Mouse (Mus musculus) limb, embryonic 14.5 days (tissue): ENCODE results near the gene Olfr1252. TPM values are rescaled to one million over a fixed set of nuclear protein-coding genes. Genes with fewer than 3 reads are reported as not detected.

Experiments used
- ATAC-seq: fragments of 200-750 bp; cut with Nextera tagmentation; 2 replicates; pipeline ENCODE4 v1.8.0; 2017; ENCODE audit warnings: low read depth, moderate number of reproducible peaks, moderate TSS enrichment; ENCODE audit not compliant: low FRiP score
- DNase-seq: peaks from one replicate; pipeline ENCODE4 v3.0.0-alpha.2; 2015; ENCODE audit warnings: low spot score
- H3K27ac ChIP-seq: fragments of 300-500 bp; sonication (generic); replicated peaks from 2 replicates; pipeline ENCODE4 v1.5.1; 2014; ENCODE audit warnings: low read depth, mild to moderate bottlenecking, low read length, moderate library complexity, mixed read lengths
- H3K27me3 ChIP-seq: fragments of 300-500 bp; sonication (generic); 2 replicates; pipeline ENCODE4 v1.6.1; 2014; ENCODE audit warnings: low read length, mixed read lengths; ENCODE audit not compliant: control insufficient read depth, insufficient read depth
- H3K36me3 ChIP-seq: fragments of 300-500 bp; sonication (generic); 2 replicates; pipeline ENCODE4 v1.6.1; 2014; ENCODE audit warnings: mild to moderate bottlenecking, low read length, moderate library complexity, mixed read lengths; ENCODE audit not compliant: control insufficient read depth, insufficient read depth
- H3K4me1 ChIP-seq: fragments of 300-500 bp; sonication (generic); 2 replicates; pipeline ENCODE4 v1.6.1; 2014; ENCODE audit warnings: antibody characterized with exemption, low read length, mixed read lengths; ENCODE audit not compliant: control insufficient read depth, insufficient read depth
- H3K4me2 ChIP-seq: fragments of 300-500 bp; sonication (generic); replicated peaks from 2 replicates; pipeline ENCODE4 v1.6.1; 2014; ENCODE audit warnings: low read depth, mild to moderate bottlenecking, low read length, moderate library complexity; ENCODE audit not compliant: severe bottlenecking
- H3K4me3 ChIP-seq: fragments of 300-500 bp; sonication (generic); replicated peaks from 2 replicates; pipeline ENCODE4 v1.5.1; 2014; ENCODE audit warnings: low read length
- H3K9ac ChIP-seq: fragments of 300-500 bp; sonication (generic); 2 replicates; pipeline ENCODE4 v1.6.1; 2014; ENCODE audit warnings: mild to moderate bottlenecking, low read depth, low read length, moderate library complexity; ENCODE audit not compliant: severe bottlenecking
- H3K9me3 ChIP-seq: fragments of 300-500 bp; sonication (generic); 2 replicates; pipeline ENCODE4 v1.6.1; 2016; ENCODE audit warnings: low read length; ENCODE audit not compliant: control insufficient read depth
- POLR2A ChIP-seq: fragments of 200-500 bp; IDR thresholded peaks from 2 replicates; pipeline ENCODE4 v1.8.0; 2012; ENCODE audit warnings: inconsistent platforms, mild to moderate bottlenecking, moderate library complexity, borderline replicate concordance; ENCODE audit not compliant: insufficient read depth, insufficient read length; ENCODE audit errors: extremely low read depth
- whole genome bisulfite sequencing: fragments of 180-500 bp; shearing (Covaris S2); extraction: QIAGEN DNeasy Blood & Tissue Kit; methylation state at CpG from one replicate; pipeline ENCODE4 v1.1.7; 2014; 5-methylcytosine and 5-hydroxymethylcytosine counted together
- polyA plus RNA-seq, 2 experiments: library from polyadenylated mRNA; depleted of rRNA in 1 of 2; stranded (reverse) in 1 of 2; unstranded in 1 of 2; fragments of >200 nt; fragmentation: Nextera tagmentation in 1 of 2; extraction: Ambion mirVana in 1 of 2; gene quantifications; 2 replicates each; pipeline versions ENCODE4 v1.2.1 to v1.2.3; 2012 to 2014

Olfr1252 gene
- polyA plus RNA-seq (2012; rRNA removed): not detected in 2 replicates
- not detected in 2 replicates for polyA plus RNA-seq (2014; fragmentation: Nextera tagmentation; extraction: Ambion mirVana)

DNA sequence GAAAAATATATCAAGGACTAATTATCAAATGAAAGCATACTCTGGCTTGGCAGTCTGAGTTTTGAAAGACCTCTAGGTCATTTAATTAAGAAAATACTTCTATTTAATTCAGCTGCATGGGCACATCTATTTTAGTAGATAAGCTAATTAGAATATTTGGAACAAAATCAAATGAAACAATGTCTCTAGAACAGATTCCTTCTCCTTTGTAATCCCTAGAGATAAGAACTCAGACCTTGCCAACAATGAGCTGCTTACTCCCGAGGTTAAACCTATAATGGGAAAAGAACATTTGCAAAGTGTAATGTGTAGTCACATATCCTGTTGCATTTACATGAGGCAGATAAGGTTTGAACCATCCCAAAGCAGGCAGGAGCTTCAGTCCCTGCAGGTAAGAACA lies at the start of gene Olfr1252:
TSS of gene Olfr1252 (minus strand) at position 101 of the 400 bp plus-strand sequence.
- H3K4me2 ChIP-seq: no peak within 1 kb of the TSS
- no peak for TF ChIP-seq POLR2A
- ATAC-seq (no peak), DNase-seq (no peak)
- H3K36me3 ChIP-seq: no peaks in the 10 kb centered on the region
- no peak within 1 kb of the TSS for H3K9ac ChIP-seq
- H3K27me3 ChIP-seq: no peaks in the 10 kb centered on the region
- H3K4me1 ChIP-seq: no peaks in the 10 kb centered on the region
- H3K4me3 ChIP-seq: no peak within 1 kb of the TSS
- 47% methylated on average over 1 of the region's 1 CpGs for WGBS
- no peaks in the 10 kb centered on the region for H3K9me3 ChIP-seq
- no peak within 1 kb of the TSS for H3K27ac ChIP-seq

DNA sequence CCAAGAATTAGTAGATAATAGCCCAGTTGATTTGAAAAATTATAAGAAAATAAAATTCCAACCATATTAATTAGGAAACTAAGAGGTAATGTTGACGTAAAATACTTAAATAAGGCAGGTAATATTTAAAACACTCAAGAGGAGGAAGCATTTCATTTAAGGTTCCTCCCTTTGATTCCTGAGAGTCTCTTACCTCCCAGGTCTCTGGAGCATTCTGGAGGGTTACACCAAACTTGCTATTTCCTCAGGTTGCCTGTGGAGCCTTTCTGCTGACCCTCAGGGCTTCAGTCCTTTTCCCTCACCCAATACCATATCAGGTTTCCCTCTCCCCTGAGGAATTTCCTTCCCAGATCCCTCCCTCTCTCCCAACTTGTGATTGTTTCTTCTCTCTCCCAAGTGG lies 32.2 kb upstream of the Olfr1252 start, which contains the start of gene Olfr1253:
TSS of gene Olfr1253 (minus strand) at position 101 of the 400 bp plus-strand sequence.
- DNase-seq (no peak), ATAC-seq (no peak)
- H3K4me1 ChIP-seq: no peaks in the 10 kb centered on the region

DNA sequence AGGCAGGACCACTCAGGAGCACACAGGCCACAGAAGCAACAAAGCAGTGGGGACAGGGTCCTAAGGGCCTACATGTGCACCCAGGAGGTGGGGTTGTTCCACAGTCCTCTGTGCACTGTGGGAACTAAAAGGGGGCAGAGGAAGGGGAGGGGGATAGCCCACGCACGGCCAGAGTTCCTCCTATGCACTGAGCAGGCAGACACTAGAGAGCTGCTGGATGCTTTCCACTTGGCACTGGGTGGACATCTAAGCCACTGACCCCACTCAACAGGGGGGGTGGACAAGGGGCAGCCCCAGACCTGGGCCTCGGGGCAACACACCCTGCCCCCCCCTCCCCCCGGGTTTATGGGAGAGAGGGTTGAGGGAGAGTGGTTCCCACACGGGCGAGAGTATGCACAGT lies 32.8 kb downstream of the Olfr1252 start:
- H3K27me3 ChIP-seq: no peaks in the 10 kb centered on the region
- H3K9me3 ChIP-seq: no peaks in the 10 kb centered on the region
- DNase-seq (no peak), ATAC-seq (no peak)
- 79% methylated on average over 6 of the region's 6 CpGs for WGBS
- no peak overlapping the region for H3K4me2 ChIP-seq
- no peak overlapping the region for H3K9ac ChIP-seq
- TF ChIP-seq POLR2A: no peak
- H3K4me3 ChIP-seq: no peak overlapping the region
- H3K4me1 ChIP-seq: no peaks in the 10 kb centered on the region
- H3K36me3 ChIP-seq: no peaks in the 10 kb centered on the region
- no peak overlapping the region for H3K27ac ChIP-seq

More for the DNA sequence above, 32.2 kb upstream of the Olfr1252 start, which contains the start of gene Olfr1253:
- 83% methylated on average over 1 of the region's 1 CpGs for WGBS
- H3K4me3 ChIP-seq: no peak within 1 kb of the TSS
- no peak within 1 kb of the TSS for H3K27ac ChIP-seq
- no peak within 1 kb of the TSS for H3K4me2 ChIP-seq
- no peak for TF ChIP-seq POLR2A
- H3K27me3 ChIP-seq: no peaks in the 10 kb centered on the region
- H3K9ac ChIP-seq: no peak within 1 kb of the TSS
- no peaks in the 10 kb centered on the region for H3K36me3 ChIP-seq
- no peaks in the 10 kb centered on the region for H3K9me3 ChIP-seq

DNA sequence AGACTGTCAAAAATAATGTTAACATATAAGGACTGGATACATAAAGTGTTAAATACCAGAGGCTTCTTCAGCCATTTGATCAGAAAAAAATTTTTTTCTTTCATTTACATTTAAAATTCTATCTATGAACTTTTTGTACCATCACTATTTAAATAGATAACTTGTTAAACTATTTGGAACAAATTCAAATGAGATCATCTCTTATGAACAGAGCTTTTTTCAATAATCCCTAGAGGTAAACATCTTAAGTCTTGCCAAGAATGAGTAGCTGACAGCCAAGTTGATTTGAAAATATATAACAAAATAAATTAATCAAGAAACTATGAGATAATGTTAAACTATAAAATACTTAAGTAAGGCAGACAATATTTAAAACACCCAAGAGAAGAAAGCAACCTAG lies 53.0 kb downstream of the Olfr1252 start, which contains the start of gene Olfr1251:
TSS of gene Olfr1251 (minus strand) at position 101 of the 400 bp plus-strand sequence.
- no peak within 1 kb of the TSS for H3K4me2 ChIP-seq
- no peak for TF ChIP-seq POLR2A
- DNase-seq (no peak), ATAC-seq (no peak)
- no peaks in the 10 kb centered on the region for H3K36me3 ChIP-seq
- no peak within 1 kb of the TSS for H3K27ac ChIP-seq
- no peaks in the 10 kb centered on the region for H3K9me3 ChIP-seq
- no peaks in the 10 kb centered on the region for H3K27me3 ChIP-seq
- no peak within 1 kb of the TSS for H3K9ac ChIP-seq
- H3K4me1 ChIP-seq: no peaks in the 10 kb centered on the region
- H3K4me3 ChIP-seq: no peak within 1 kb of the TSS

Other genes starting within 250 kb of the Olfr1252 start
- gene Olfr1241, start 237.9 kb downstream of the Olfr1252 start, polyA plus RNA-seq (2012; rRNA removed): not detected in 2 replicates
- gene Olfr1241, start 237.9 kb downstream of the Olfr1252 start, polyA plus RNA-seq (2014; fragmentation: Nextera tagmentation; extraction: Ambion mirVana): not detected in 2 replicates
- gene Olfr1242, start 226.7 kb downstream of the Olfr1252 start, polyA plus RNA-seq (2012; rRNA removed): not detected in 2 replicates
- gene Olfr1242, start 226.7 kb downstream of the Olfr1252 start, polyA plus RNA-seq (2014; fragmentation: Nextera tagmentation; extraction: Ambion mirVana): not detected in 2 replicates
- gene Olfr1243, start 193.5 kb downstream of the Olfr1252 start, polyA plus RNA-seq (2012; rRNA removed): not detected in 2 replicates
- gene Olfr1243, start 193.5 kb downstream of the Olfr1252 start, polyA plus RNA-seq (2014; fragmentation: Nextera tagmentation; extraction: Ambion mirVana): not detected in 2 replicates
- gene Olfr1245, start 146.6 kb downstream of the Olfr1252 start, polyA plus RNA-seq (2012; rRNA removed): not detected in 2 replicates
- gene Olfr1245, start 146.6 kb downstream of the Olfr1252 start, polyA plus RNA-seq (2014; fragmentation: Nextera tagmentation; extraction: Ambion mirVana): not detected in 2 replicates
- gene Olfr1246, start 131.9 kb downstream of the Olfr1252 start, polyA plus RNA-seq (2012; rRNA removed): not detected in 2 replicates
- gene Olfr1246, start 131.9 kb downstream of the Olfr1252 start, polyA plus RNA-seq (2014; fragmentation: Nextera tagmentation; extraction: Ambion mirVana): not detected in 2 replicates
- not detected in 2 replicates for gene Olfr1247, start 110.9 kb downstream of the Olfr1252 start, polyA plus RNA-seq (2012; rRNA removed)
- not detected in 2 replicates for gene Olfr1247, start 110.9 kb downstream of the Olfr1252 start, polyA plus RNA-seq (2014; fragmentation: Nextera tagmentation; extraction: Ambion mirVana)
- not detected in 2 replicates for gene Olfr1248, start 106.8 kb downstream of the Olfr1252 start, polyA plus RNA-seq (2012; rRNA removed)
- not detected in 2 replicates for gene Olfr1248, start 106.8 kb downstream of the Olfr1252 start, polyA plus RNA-seq (2014; fragmentation: Nextera tagmentation; extraction: Ambion mirVana)
- gene Olfr1249, start 90.0 kb downstream of the Olfr1252 start, polyA plus RNA-seq (2012; rRNA removed): not detected in 2 replicates
- not detected in 2 replicates for gene Olfr1249, start 90.0 kb downstream of the Olfr1252 start, polyA plus RNA-seq (2014; fragmentation: Nextera tagmentation; extraction: Ambion mirVana)
- not detected in 2 replicates for gene Olfr1250, start 63.5 kb downstream of the Olfr1252 start, polyA plus RNA-seq (2012; rRNA removed)
- not detected in 2 replicates for gene Olfr1250, start 63.5 kb downstream of the Olfr1252 start, polyA plus RNA-seq (2014; fragmentation: Nextera tagmentation; extraction: Ambion mirVana)
- not detected in 2 replicates for gene Olfr1251, start 53.1 kb downstream of the Olfr1252 start, polyA plus RNA-seq (2012; rRNA removed)
- not detected in 2 replicates for gene Olfr1251, start 53.1 kb downstream of the Olfr1252 start, polyA plus RNA-seq (2014; fragmentation: Nextera tagmentation; extraction: Ambion mirVana)
- not detected in 2 replicates for gene Olfr1253, start 32.1 kb upstream of the Olfr1252 start, polyA plus RNA-seq (2012; rRNA removed)
- not detected in 2 replicates for gene Olfr1253, start 32.1 kb upstream of the Olfr1252 start, polyA plus RNA-seq (2014; fragmentation: Nextera tagmentation; extraction: Ambion mirVana)
- not detected in 2 replicates for gene Olfr1254, start 68.6 kb upstream of the Olfr1252 start, polyA plus RNA-seq (2012; rRNA removed)
- gene Olfr1254, start 68.6 kb upstream of the Olfr1252 start, polyA plus RNA-seq (2014; fragmentation: Nextera tagmentation; extraction: Ambion mirVana): not detected in 2 replicates
- not detected in 2 replicates for gene Olfr1255, start 87.0 kb upstream of the Olfr1252 start, polyA plus RNA-seq (2012; rRNA removed)
- not detected in 2 replicates for gene Olfr1255, start 87.0 kb upstream of the Olfr1252 start, polyA plus RNA-seq (2014; fragmentation: Nextera tagmentation; extraction: Ambion mirVana)
- not detected in 2 replicates for gene Olfr1256, start 116.5 kb upstream of the Olfr1252 start, polyA plus RNA-seq (2012; rRNA removed)
- gene Olfr1256, start 116.5 kb upstream of the Olfr1252 start, polyA plus RNA-seq (2014; fragmentation: Nextera tagmentation; extraction: Ambion mirVana): not detected in 2 replicates
- not detected in 2 replicates for gene Olfr48, start 123.2 kb upstream of the Olfr1252 start, polyA plus RNA-seq (2012; rRNA removed)
- gene Olfr48, start 123.2 kb upstream of the Olfr1252 start, polyA plus RNA-seq (2014; fragmentation: Nextera tagmentation; extraction: Ambion mirVana): not detected in 2 replicates
- gene Olfr1257, start 153.4 kb upstream of the Olfr1252 start, polyA plus RNA-seq (2012; rRNA removed): not detected in 2 replicates
- not detected in 2 replicates for gene Olfr1257, start 153.4 kb upstream of the Olfr1252 start, polyA plus RNA-seq (2014; fragmentation: Nextera tagmentation; extraction: Ambion mirVana)
- not detected in 2 replicates for gene Olfr1258, start 202.3 kb upstream of the Olfr1252 start, polyA plus RNA-seq (2012; rRNA removed)
- gene Olfr1258, start 202.3 kb upstream of the Olfr1252 start, polyA plus RNA-seq (2014; fragmentation: Nextera tagmentation; extraction: Ambion mirVana): not detected in 2 replicates
- not detected in 2 replicates for gene Olfr1259, start 223.7 kb upstream of the Olfr1252 start, polyA plus RNA-seq (2012; rRNA removed)
- not detected in 2 replicates for gene Olfr1259, start 223.7 kb upstream of the Olfr1252 start, polyA plus RNA-seq (2014; fragmentation: Nextera tagmentation; extraction: Ambion mirVana)
- not detected in 2 replicates for gene Olfr1260, start 249.3 kb upstream of the Olfr1252 start, polyA plus RNA-seq (2012; rRNA removed)
- gene Olfr1260, start 249.3 kb upstream of the Olfr1252 start, polyA plus RNA-seq (2014; fragmentation: Nextera tagmentation; extraction: Ambion mirVana): not detected in 2 replicates